Mouse (Mus musculus) liver, adult 2 months (tissue): Measurements from ENCODE around the gene Pla2g4b. TPM values are rescaled to one million over a fixed set of nuclear protein-coding genes. Genes with fewer than 3 reads are reported as not detected.

ENCODE experiments used
- DNase-seq: peaks from one replicate; pipeline ENCODE4 v3.0.0-alpha.2; 2011; ENCODE audit warnings: low read depth, low spot score; ENCODE audit errors: extremely low read depth
- H3K27ac ChIP-seq: fragments of 200-500 bp; replicated peaks from 2 replicates; pipeline ENCODE4 v1.5.1; 2012; ENCODE audit warnings: low read depth, mild to moderate bottlenecking, control low read depth, inconsistent platforms, low read length; ENCODE audit not compliant: insufficient read depth
- H3K27me3 ChIP-seq: fragments of 200-500 bp; 2 replicates; pipeline ENCODE4 v1.6.1; 2012; ENCODE audit warnings: mild to moderate bottlenecking, moderate library complexity, low read length, inconsistent platforms; ENCODE audit not compliant: control insufficient read depth, insufficient read depth
- H3K36me3 ChIP-seq: fragments of 200-500 bp; 2 replicates; pipeline ENCODE4 v1.6.1; 2012; ENCODE audit warnings: low read length, inconsistent platforms; ENCODE audit not compliant: control insufficient read depth, insufficient read depth
- H3K4me1 ChIP-seq: fragments of 200-500 bp; 2 replicates; pipeline ENCODE4 v1.6.1; 2011; ENCODE audit warnings: low read length; ENCODE audit not compliant: control insufficient read depth, insufficient read depth
- H3K4me3 ChIP-seq: fragments of 200-500 bp; 2 replicates; pipeline ENCODE4 v1.5.1; 2011; ENCODE audit warnings: low read depth, mild to moderate bottlenecking, control low read depth, low read length, moderate library complexity; ENCODE audit not compliant: insufficient read depth
- H3K79me2 ChIP-seq: fragments of 200-500 bp; 2 replicates; pipeline ENCODE4 v1.6.1; 2012; ENCODE audit warnings: inconsistent platforms, mild to moderate bottlenecking, low read length, moderate library complexity; ENCODE audit not compliant: control insufficient read depth, insufficient read depth
- H3K9ac ChIP-seq: fragments of 200-500 bp; 2 replicates; pipeline ENCODE4 v1.6.1; 2012; ENCODE audit warnings: low read depth, mild to moderate bottlenecking, control low read depth, inconsistent platforms, low read length
- CTCF ChIP-seq: fragments of 200-500 bp; IDR thresholded peaks from 2 replicates; pipeline ENCODE4 v1.5.1; 2011; ENCODE audit warnings: low read depth, low read length, control low read depth
- POLR2A ChIP-seq: fragments of 200-500 bp; IDR thresholded peaks from 2 replicates; pipeline ENCODE4 v1.6.1; 2011; ENCODE audit warnings: low read length, control low read depth; ENCODE audit not compliant: insufficient read depth; ENCODE audit errors: extremely low read depth
- WGBS: fragments of 180-500 bp; shearing (Covaris S2); methylation state at CpG from one replicate; pipeline ENCODE4 v1.1.7; 2018; 5-methylcytosine and 5-hydroxymethylcytosine counted together
- polyA plus RNA-seq: library from polyadenylated mRNA; depleted of rRNA; stranded (reverse); fragments of >200 nt; gene quantifications from 2 replicates; pipeline ENCODE4 v1.2.3, GENCODE M21; 2012; rRNA removed
- total RNA-seq: library from RNA; depleted of rRNA; stranded (reverse); fragments of >200 nt; gene quantifications from 2 replicates; pipeline ENCODE4 v1.2.3, GENCODE M21; 2014; rRNA removed

Gene Pla2g4b
- total RNA-seq (0.37 and 1.7 TPM in 2 replicates), polyA plus RNA-seq (2.0 and 2.4 TPM in 2 replicates)

DNA sequence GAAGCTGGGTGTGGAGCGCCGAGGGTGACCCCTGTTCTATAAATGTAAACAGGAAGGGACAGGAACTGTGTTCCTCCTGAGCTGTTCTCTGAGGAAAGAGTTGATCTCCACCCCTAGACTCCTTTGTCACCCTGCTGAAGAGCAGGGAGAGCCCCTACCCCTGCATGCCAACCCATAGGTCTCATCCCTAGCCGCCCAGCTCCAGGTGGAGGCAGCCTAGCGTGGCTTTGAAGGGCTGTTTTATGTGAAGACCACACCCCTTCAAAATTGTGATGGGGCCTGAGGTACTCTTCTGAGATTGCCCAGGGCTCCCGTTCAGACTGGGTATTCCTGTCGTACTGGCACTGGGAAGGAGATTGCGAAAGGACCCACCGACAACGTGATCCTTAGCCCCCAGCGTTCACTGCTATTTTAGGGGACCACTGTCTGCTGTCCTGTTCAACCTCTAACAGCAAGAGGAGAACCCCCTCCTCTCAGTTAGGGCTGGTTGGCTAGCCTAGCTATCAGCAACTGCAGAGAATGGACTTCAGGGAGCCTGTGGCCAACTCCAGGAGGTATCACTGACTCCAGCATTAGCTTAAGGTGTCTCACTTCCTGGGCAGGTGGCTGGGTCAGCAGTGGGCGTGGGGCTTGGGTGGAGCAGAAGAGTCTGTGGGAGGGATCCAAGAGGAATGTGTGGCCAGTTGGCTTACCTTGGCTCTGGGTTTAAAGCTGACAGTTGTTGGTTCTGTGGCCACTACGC is at the start of gene Pla2g4b:
Gene Pla2g4b (plus strand): TSS at position 692 of the 742 bp plus-strand sequence.
- WGBS, result 87% methylated on average over 12 of the region's 12 CpGs
- TF ChIP-seq CTCF (no peak), POLR2A (no peak)
- H3K27ac ChIP-seq, result no peak within 1 kb of the TSS
- H3K36me3 ChIP-seq, result no peaks in the 10 kb centered on the region
- no peaks in the 10 kb centered on the region for H3K79me2 ChIP-seq
- H3K9ac ChIP-seq, result no peak within 1 kb of the TSS
- peaks cover 3% of the 10 kb centered on the region for H3K4me1 ChIP-seq
- no peak within 1 kb of the TSS for H3K4me3 ChIP-seq
- no peaks in the 10 kb centered on the region for H3K27me3 ChIP-seq
- no peak for DNase-seq

DNA sequence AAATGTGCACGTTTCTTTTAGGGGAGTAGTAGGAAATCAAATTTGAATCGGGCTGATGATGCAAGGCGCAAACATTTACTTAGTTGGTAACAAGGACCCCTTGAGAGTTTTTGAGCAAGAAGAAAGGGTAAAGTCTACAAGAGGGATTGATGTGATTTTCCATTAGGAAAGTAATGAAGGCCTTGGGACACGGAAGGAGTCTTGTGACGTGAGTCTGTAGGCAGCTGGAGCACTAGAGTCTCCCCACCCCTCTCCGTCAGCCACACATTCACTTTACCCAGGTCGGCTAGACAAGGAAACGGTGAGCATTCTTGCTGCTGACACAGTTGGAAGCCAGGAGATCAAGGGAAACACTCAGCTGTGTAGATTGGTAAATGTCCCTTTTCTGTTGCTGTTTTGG is 47.3 kb upstream of the Pla2g4b start:
- Histone ChIP-seq H3K27ac (no peak overlapping the region), H3K79me2 (no peaks in the 10 kb centered on the region; the same call in 1 of the 2 replicates), H3K36me3 (peaks cover 4% of the 10 kb centered on the region; the same call in 1 of the 2 replicates), H3K27me3 (no peaks in the 10 kb centered on the region), H3K9ac (no peak overlapping the region), H3K4me1 (peaks cover 6% of the 10 kb centered on the region; the same call in 1 of the 2 replicates), H3K4me3 (no peak overlapping the region)
- DNase-seq, result no peak
- TF ChIP-seq POLR2A, result no peak
- no peak for TF ChIP-seq CTCF
- 75% methylated on average over 8 of the region's 8 CpGs for WGBS

DNA sequence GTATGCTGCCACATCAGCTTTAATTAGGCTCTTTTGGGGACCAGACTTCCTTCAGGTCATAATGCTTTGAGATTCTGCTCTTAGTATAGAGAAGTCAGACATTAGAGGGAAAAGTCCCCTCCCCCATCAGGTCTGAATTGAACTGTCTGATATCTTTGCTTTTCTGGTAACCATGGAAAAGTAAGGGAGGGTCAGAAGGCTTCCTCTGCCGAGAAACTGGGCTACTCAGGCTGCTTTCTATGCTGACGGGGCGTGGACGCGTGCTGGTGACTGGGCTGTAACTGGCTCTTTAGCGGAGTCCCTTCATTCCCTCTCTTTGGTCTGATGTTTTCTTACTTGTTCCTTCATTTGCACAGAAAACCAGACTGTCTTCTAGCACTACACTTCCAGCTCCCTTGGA is 46.8 kb upstream of the Pla2g4b start:
- H3K27me3 ChIP-seq, result no peaks in the 10 kb centered on the region
- H3K9ac ChIP-seq, result no peak overlapping the region
- TF ChIP-seq CTCF, result no peak
- TF ChIP-seq POLR2A, result no peak
- H3K4me3 ChIP-seq, result no peak overlapping the region
- 83% methylated on average over 6 of the region's 6 CpGs for WGBS
- DNase-seq, result no peak
- H3K36me3 ChIP-seq, result peaks cover 4% of the 10 kb centered on the region; the same call in 1 of the 2 replicates
- H3K27ac ChIP-seq, result no peak overlapping the region
- H3K79me2 ChIP-seq, result no peaks in the 10 kb centered on the region; the same call in 1 of the 2 replicates
- H3K4me1 ChIP-seq, result peaks cover 6% of the 10 kb centered on the region; the same call in 1 of the 2 replicates

DNA sequence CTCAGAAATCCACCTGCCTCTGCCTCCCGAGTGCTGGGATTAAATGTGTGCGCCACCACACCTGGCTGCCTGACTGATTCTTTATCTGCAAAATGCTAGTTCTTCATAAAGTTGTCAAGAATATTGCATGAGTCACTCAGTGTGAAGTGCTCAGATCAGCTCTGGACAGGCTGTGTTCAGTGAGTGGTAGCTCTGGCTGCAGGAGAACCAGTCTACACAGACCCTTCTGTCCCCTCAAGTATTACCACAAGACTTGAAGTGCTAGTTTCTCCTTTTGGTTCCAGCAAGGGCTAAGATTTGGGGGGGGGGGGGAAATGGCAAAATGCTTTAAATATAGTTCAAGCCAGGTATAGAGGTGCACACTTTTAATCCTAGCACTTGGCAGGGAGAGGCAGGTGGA is 45.8 kb upstream of the Pla2g4b start:
- Histone ChIP-seq H3K36me3 (no peaks in the 10 kb centered on the region), H3K9ac (no peak overlapping the region), H3K4me1 (peaks cover 6% of the 10 kb centered on the region; the same call in 1 of the 2 replicates), H3K4me3 (no peak overlapping the region), H3K27me3 (no peaks in the 10 kb centered on the region), H3K79me2 (no peaks in the 10 kb centered on the region), H3K27ac (no peak overlapping the region)
- 95% methylated on average over 2 of the region's 2 CpGs for WGBS
- TF ChIP-seq CTCF, result no peak
- no peak for TF ChIP-seq POLR2A
- DNase-seq, result no peak

DNA sequence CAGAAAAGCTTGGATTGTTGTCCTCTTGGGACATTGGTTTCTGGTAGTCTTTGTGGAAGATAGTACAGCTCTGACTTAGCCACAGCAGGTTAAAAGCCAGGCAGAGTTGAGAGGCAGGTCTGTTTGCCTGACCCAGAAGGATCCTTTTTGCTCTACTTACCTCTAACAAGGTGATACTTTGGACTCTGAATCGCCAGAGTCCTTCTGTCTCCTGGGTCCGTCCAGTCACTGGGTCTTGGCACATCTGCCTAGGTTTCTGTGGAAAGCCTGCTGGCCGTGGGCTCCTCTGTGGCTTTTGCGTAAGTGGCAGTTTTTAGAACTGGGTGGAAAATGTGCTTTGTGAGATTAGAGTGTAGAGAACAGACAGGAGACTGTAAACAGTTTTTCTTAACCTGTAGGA is 44.3 kb upstream of the Pla2g4b start:
- no peak overlapping the region for H3K9ac ChIP-seq
- no peaks in the 10 kb centered on the region for H3K27me3 ChIP-seq
- DNase-seq, result peak; percentile 66
- TF ChIP-seq CTCF (no peak), POLR2A (no peak)
- no peaks in the 10 kb centered on the region for H3K79me2 ChIP-seq
- H3K4me3 ChIP-seq, result no peak overlapping the region
- 32% methylated on average over 4 of the region's 4 CpGs for WGBS
- peaks cover 6% of the 10 kb centered on the region; the same call in 1 of the 2 replicates for H3K4me1 ChIP-seq
- no peak overlapping the region for H3K27ac ChIP-seq
- no peaks in the 10 kb centered on the region for H3K36me3 ChIP-seq

DNA sequence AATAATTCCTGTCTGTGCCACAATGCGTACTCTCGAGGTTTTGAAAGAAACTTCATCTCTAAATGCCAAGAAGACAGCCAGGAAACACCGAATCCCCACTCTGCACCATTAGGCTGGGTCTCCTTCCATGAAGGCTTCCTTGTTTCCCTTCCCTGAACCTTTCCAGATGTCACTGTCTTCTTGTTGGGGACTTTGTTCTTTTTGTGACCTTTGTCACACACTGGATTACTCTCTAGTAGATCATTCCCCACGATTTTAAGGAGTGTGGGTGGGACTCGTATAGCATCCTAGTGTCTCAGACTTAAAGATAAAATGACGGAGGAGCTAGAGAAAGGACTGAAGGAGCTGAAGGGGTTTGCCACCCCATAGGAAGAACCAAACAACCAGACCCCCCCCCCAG is 42.3 kb upstream of the Pla2g4b start:
- DNase-seq, result no peak
- Histone ChIP-seq H3K79me2 (no peaks in the 10 kb centered on the region), H3K4me3 (no peak overlapping the region), H3K27ac (no peak overlapping the region), H3K9ac (no peak overlapping the region), H3K4me1 (peaks cover 6% of the 10 kb centered on the region; the same call in 1 of the 2 replicates), H3K27me3 (no peaks in the 10 kb centered on the region), H3K36me3 (no peaks in the 10 kb centered on the region)
- TF ChIP-seq CTCF (no peak), POLR2A (no peak)
- WGBS, result 75% methylated on average over 6 of the region's 6 CpGs
